Mouse (Mus musculus): ENCODE measurements around the gene Gm20605.

The Gm20605 gene

GRCm38 (mm10) chr5:137628498-137629305, at the start of gene Gm20605, which contains the start of the genes Fbxo24 and Lrch4:
Gene Gm20605 (plus strand): TSS chr5:137629175.
Gene Fbxo24 (minus strand): TSS chr5:137629002.
Gene Lrch4 (plus strand): TSS chr5:137629121.
- peak; percentile 98 to 99 for DNase-seq (ENCODE audit: low spot score in 2 of 2)

- no peak for DNase-seq (ENCODE audit: low spot score in 2 of 2)
Measured at GRCm38 (mm10) chr5:137580246-137580645, 48.7 kb upstream of the Gm20605 start.

GRCm38 (mm10) chr5:137582702-137583101, 46.3 kb upstream of the Gm20605 start:
- DNase-seq (ENCODE audit: low spot score in 2 of 2), result no peak

- DNase-seq (ENCODE audit: low spot score in 2 of 2), result peak in 1 of 2 experiments; percentile 50
Measured at GRCm38 (mm10) chr5:137583670-137584169, 45.3 kb upstream of the Gm20605 start.

DNA sequence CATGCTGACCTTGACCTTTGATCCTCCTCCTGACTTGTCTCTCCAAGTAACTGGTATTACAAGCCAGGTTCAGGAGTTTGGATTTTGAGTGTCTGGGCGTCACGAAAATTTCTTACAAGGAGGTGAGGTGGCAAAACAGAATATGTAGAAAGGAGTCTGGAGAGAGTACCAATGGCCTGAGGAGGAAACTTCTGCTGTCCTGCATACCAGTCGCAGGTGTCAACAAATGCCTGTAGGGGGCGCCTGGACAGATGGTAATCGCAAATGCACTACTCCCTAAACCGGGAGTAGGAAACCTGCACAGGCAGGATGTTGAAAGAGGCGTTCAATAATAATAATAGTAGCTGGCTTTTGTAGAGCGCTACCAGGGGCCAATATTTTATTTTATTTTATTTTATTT, 44.0 kb upstream of the Gm20605 start:
- peak; percentile 50 to 63 for DNase-seq (ENCODE audit: low spot score in 2 of 2)

DNA sequence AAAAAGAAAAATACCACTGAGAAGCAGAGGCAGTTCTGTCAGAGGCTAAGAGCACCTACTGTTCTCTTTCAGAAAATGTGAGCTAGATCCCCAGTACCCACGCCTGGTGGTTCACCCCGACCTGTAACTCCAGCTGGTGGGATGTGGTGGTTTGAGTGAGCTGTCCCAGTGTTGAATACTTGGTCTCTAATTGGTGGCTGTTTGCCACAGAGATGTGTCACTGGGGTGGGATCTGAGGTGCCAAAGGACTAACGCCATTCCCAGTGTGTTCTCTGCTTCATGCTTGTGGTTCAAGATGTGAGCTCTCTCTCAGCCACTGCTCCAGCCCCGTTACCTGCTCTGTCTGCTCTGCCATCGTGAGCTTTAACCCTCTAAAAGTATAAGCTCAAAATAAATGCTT, 38.5 kb upstream of the Gm20605 start:
- DNase-seq (ENCODE audit: low spot score in 2 of 2), result no peak

DNA sequence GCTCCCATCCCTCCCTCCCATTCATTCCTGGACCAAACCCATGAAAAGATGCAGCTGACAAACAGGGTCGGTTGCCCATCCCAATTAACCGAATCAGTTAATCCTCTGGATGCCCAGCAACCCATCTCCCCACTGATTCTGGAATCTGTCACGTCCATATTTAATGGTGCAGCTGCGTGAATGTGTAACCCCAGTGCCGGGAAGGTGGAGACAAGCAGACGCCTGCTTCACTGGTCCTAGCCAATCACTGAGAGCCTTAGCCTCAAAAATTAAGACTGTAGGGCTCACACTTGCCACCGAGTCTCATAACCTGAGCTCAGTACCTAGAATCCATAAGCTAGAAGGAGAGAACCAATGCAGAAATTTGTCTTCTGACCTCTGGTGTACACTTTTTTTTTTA, 33.1 kb upstream of the Gm20605 start:
- no peak for DNase-seq (ENCODE audit: low spot score in 2 of 2)

DNA sequence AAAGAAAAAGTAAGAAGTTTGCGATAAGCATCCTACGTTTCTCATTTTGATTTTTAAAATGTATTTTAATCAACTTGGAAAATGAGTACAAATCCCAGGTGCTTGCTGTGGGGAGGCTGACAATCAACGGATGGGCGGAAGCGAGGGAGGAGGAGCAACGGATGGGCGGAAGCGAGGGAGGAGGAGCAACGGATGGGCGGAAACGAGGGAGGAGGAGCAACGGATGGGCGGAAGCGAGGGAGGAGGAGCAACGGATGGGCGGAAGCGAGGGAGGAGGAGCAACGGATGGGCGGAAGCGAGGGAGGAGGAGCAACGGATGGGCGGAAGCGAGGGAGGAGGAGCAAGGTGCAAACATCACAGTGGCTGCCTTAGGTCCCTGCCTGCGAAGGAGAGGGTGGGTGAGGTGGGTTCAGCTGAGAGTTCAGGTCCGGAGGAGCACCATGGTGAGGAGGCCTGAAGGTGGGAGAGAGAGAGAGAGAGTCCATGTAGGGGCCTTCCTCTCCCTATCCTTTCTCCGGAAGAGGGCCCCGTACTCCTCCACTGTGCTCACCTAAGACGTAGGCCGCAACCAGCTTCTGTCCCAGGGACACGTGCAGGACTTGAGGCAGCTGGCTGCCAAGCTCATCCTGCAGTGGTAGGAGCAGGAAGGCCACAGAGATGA, 32.2 kb upstream of the Gm20605 start:
- DNase-seq (ENCODE audit: low spot score in 2 of 2), result no peak

GRCm38 (mm10) chr5:137597625-137598024, 31.4 kb upstream of the Gm20605 start:
- no peak for DNase-seq (ENCODE audit: low spot score in 2 of 2)

DNA sequence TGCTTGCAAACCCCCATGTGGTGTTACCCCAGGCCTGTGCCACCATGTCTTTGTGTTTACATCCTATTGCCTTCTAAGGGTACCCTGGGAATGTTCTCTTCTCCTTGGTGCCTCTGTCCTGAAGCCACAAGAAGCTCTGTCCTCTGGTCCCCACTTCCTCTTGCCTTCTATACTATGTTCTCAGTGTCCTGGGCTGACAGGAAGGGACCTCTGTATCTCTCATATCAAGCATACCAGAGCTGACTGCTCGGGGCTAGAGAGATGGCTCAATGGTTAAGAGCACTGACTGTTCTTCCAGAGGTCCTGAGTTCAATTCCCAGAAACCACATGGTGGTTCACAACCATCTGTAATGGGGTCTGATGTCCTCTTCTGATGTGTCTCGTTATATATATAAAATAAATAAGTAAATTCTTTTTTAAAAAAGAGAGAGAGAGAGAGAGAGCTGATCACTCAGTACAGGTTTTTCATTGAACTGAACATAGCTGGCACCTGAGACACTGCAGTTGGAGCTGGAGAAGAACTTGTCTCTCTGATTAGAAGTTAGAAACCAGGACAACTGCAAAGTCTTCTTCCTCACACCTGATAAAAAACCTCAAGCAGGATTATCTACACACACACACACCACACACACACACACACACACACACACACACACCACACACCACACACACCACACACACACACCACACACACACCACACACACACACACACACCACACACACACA, 30.7 kb upstream of the Gm20605 start:
- DNase-seq (ENCODE audit: low spot score in 2 of 2), result no peak

DNA sequence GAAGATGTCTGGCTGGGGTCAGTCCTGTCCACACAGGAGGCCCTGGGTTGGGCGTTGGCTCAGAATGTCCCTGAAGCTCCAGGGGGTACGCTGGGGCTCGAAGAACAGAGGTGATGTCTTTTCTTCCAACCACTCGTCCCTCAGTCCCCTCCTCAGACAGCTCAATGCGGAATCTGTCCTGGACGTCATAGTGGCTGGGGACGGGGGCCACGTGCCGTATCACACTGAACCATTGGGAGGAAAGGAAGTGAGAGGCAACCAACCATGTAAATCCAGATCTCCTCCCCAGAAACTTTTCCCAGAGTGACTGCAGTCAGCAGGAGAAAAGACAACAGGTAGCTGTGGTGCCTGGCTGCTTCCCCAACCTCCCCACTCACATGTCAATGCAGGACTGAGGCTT, 29.4 kb upstream of the Gm20605 start:
- DNase-seq (ENCODE audit: low spot score in 2 of 2), result no peak

DNA sequence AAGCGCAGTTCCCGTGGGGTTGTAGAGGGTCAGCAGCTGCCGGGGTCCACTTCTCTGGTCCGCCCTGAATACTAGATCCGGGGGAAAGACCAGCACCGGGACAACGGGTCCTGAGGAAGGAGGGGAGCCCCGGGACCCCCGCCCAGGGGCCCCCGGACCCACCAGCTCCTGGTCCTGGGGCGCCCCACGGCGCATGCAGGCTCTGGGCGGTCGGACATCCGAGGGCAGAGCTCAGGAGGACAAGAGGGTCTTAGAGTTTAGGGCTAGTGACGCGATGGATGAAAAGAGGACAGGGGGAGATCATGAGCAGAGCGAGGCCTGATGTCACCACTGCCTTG, 28.7 kb upstream of the Gm20605 start:
- DNase-seq (ENCODE audit: low spot score in 2 of 2), result no peak

- DNase-seq (ENCODE audit: low spot score in 2 of 2), result peak; percentile 95 to 96
Measured at GRCm38 (mm10) chr5:137600619-137601364, 28.2 kb upstream of the Gm20605 start, which contains the start of gene Mospd3. Gene Mospd3 (minus strand): TSS chr5:137601058.

- DNase-seq (ENCODE audit: low spot score in 2 of 2), result no peak
Measured at GRCm38 (mm10) chr5:137601365-137601729, 27.6 kb upstream of the Gm20605 start.

GRCm38 (mm10) chr5:137607860-137608653, 20.9 kb upstream of the Gm20605 start:
- no peak for DNase-seq (ENCODE audit: low spot score in 2 of 2)

DNA sequence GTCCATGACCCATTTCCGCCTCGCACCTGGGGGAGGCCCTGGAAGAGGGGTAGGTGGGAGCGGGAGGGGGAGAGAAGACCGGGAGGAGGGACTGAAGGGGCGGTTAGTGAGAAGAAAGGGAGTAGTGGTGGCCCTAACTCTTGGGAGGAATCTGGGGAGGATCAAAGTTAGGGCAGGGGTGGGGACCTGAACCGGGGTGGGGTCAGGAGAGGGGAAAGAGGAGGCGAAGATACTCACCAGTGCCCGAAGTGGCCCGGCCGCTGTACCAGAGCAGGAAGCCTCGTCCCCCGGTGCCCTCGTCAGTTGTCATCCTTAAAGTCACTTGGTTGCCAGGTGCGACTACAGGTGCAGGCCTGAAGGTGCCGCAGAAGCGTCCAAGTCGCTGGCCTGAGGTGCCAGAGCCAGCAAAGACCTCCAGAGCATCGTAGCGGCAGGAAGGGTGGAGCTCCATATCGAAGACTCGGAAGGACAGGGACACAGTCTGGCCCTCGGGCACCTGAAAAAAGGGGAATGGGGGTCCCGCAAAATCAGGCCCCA, 20.3 kb upstream of the Gm20605 start:
- DNase-seq (ENCODE audit: low spot score in 2 of 2), result no peak

- DNase-seq (ENCODE audit: low spot score in 2 of 2), result no peak
Measured at GRCm38 (mm10) chr5:137609292-137609691, 19.7 kb upstream of the Gm20605 start.

GRCm38 (mm10) chr5:137610056-137610455, 18.9 kb upstream of the Gm20605 start:
- DNase-seq (ENCODE audit: low spot score in 2 of 2), result no peak

DNA sequence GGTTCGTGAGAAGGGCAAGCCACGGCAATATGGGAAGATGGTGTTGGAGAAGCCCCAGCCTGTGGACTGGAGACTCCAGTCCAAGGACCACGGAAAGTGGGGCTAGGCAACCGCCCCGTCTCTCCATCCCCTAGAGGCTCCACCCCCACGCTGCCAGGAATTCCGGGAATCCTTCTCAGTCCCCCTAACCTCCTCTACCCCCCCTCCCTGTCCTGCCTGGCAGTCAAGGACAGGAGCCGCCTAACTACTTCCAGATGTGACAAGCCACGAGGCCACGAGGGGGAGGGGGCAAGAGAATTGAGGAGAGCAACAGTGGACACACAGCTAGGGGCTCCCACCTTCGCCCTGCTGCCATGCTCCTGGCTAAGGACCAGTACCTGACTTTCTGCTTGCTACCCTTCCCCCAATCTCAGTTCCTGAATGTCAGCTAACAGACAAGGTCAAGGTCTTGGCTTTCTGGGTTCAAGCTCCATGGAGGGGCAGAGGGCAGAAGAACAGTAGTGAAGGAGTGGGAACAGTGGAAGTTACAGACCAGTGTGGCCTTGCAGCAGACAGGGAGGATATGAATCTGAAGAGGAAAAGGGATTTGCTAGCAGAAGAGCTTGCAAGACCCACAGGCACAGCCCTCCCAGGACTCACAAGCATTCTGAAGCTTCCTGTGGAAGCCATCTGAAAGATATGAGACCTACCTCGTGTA, 18.3 kb upstream of the Gm20605 start:
- DNase-seq (ENCODE audit: low spot score in 2 of 2), result no peak

- no peak for DNase-seq (ENCODE audit: low spot score in 2 of 2)
Measured at GRCm38 (mm10) chr5:137611245-137611602, 17.8 kb upstream of the Gm20605 start.

Measured in frontal cortex, postnatal 36 days (tissue).